Mouse (Mus musculus) heart, embryonic 16.5 days (tissue): Measurements from ENCODE around the gene Mgat3. TPM values are rescaled to one million over a fixed set of nuclear protein-coding genes. Genes with fewer than 3 reads are reported as not detected.

Experiments
- ATAC-seq: fragments of 200-750 bp; cut with Nextera tagmentation; replicated peaks from 2 replicates; pipeline ENCODE4 v1.8.0; 2017; ENCODE audit warnings: moderate number of reproducible peaks; ENCODE audit not compliant: insufficient read depth, low FRiP score; ENCODE audit errors: extremely low read depth
- H3K27ac ChIP-seq: fragments of 300-500 bp; sonication (generic); 2 replicates; pipeline ENCODE4 v1.5.1; 2014; ENCODE audit warnings: mild to moderate bottlenecking, low read length, control low read depth, moderate library complexity
- H3K27me3 ChIP-seq: fragments of 300-500 bp; sonication (generic); 2 replicates; pipeline ENCODE4 v1.6.1; 2014; ENCODE audit warnings: low read length, mixed read lengths; ENCODE audit not compliant: control insufficient read depth, insufficient read depth
- H3K36me3 ChIP-seq: fragments of 300-500 bp; sonication (generic); 2 replicates; pipeline ENCODE4 v1.6.1; 2014; ENCODE audit not compliant: control insufficient read depth, insufficient read depth
- H3K4me1 ChIP-seq: fragments of 300-500 bp; sonication (generic); 2 replicates; pipeline ENCODE4 v1.6.1; 2014; ENCODE audit warnings: low read length, mixed read lengths; ENCODE audit not compliant: control insufficient read depth, insufficient read depth
- H3K4me2 ChIP-seq: fragments of 300-500 bp; sonication (generic); 2 replicates; pipeline ENCODE4 v1.6.1; 2014; ENCODE audit warnings: low read depth, mild to moderate bottlenecking, control low read depth, low read length
- H3K4me3 ChIP-seq: fragments of 300-500 bp; sonication (generic); 2 replicates; pipeline ENCODE4 v1.5.1; 2014; ENCODE audit warnings: mild to moderate bottlenecking, control low read depth, low read length
- H3K9ac ChIP-seq: fragments of 300-500 bp; sonication (generic); 2 replicates; pipeline ENCODE4 v1.6.1; 2014; ENCODE audit warnings: low read length, control low read depth
- H3K9me3 ChIP-seq: fragments of 300-500 bp; sonication (generic); replicated peaks from 2 replicates; pipeline ENCODE4 v1.6.1; 2016; ENCODE audit warnings: low read length; ENCODE audit not compliant: control insufficient read depth
- WGBS: fragments of 180-500 bp; shearing (Covaris S2); extraction: QIAGEN DNeasy Blood & Tissue Kit; methylation state at CpG from one replicate; pipeline ENCODE4 v1.1.7; 2014; 5-methylcytosine and 5-hydroxymethylcytosine counted together
- polyA plus RNA-seq: library from polyadenylated mRNA; unstranded; fragments of >200 nt; fragmentation: Nextera tagmentation; extraction: Ambion mirVana; gene quantifications from 2 replicates; pipeline ENCODE4 v1.2.1, GENCODE M21; 2015

Mgat3 gene
- polyA plus RNA-seq, 1 experiment from 2014 or later, result 1.3 TPM

DNA sequence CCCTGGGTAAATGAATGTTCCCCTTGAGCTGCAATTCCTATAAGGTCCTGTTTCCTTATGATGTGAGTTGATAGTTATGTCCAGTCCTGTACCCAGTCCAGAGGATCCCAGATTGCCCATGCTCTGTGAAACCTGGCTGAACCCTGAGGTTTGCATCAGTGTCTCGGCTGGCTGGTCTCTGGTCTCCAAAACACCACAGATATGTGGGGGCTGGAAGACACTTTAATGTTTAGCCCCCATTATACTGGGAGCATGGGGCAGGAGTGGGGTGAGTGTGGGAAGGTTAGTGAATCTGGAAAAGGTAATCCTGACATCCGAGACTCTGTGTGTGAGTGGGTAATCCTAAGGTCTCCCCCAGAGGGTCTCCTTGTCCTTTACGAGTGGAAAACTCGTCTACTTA, 59.5 kb downstream of the Mgat3 start:
- Histone ChIP-seq H3K4me2 (no peak overlapping the region; the same call in 1 of the 2 replicates), H3K4me3 (no peak overlapping the region), H3K4me1 (peaks cover 15% of the 10 kb centered on the region), H3K27ac (peak overlapping the region; percentile 75), H3K27me3 (no peaks in the 10 kb centered on the region), H3K36me3 (peaks cover 19% of the 10 kb centered on the region), H3K9ac (peak overlapping the region; percentile 59; the same call in 1 of the 2 replicates), H3K9me3 (no peaks in the 10 kb centered on the region)
- 63% methylated on average over 4 of the region's 4 CpGs for WGBS
- no peak for ATAC-seq

DNA sequence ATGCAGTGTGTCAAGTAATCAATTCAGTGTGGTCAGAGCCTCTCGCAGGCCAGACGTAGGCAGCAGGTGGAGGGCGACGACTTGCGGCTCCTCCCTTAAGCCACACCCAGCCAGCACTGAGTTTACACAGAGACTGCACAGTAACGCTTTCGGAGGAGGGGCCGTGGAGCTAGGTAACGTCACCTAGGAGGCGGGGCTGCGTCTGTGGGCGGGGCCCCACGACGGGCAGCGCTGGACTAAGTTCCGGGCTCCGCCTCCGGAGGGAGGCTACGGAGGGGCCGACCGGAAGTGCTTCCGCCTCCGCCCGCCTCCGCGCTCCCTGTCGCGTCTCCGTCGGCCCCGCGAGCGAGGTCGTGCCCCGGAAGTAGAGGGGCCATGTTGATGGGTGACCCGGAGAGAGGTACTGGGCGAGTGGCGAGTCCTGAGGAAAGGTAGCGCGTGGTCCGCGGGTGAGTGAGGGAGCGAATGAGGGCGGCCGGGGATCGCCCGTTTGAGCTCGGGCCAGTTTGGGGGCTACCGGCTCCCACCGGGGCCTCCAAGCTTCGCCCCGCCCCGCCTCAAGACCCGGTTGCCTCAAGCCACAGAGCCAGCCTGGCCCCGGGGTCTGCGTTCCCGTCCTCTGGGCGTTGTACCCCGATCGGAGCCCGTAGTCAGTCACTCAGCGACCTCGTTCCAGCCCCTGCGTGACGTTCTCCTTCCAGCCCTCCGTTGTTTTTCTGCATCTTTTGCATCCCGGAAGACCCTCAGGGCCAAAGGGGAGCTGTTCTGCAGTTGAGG, 60.4 kb downstream of the Mgat3 start, which contains the start of gene Mief1:
TSS of gene Mief1 (plus strand) at position 286 of the 777 bp plus-strand sequence.
- Histone ChIP-seq H3K9me3 (no peaks in the 10 kb centered on the region), H3K27me3 (no peaks in the 10 kb centered on the region), H3K36me3 (peaks cover 27% of the 10 kb centered on the region), H3K4me2 (peak within 1 kb of the TSS; percentile 71), H3K4me1 (peaks cover 15% of the 10 kb centered on the region), H3K27ac (peak within 1 kb of the TSS; percentile 75), H3K4me3 (peak within 1 kb of the TSS; percentile 81), H3K9ac (peak within 1 kb of the TSS; percentile 75)
- under 1% methylated on average over 67 of the region's 67 CpGs for WGBS
- peak; percentile 97 for ATAC-seq

DNA sequence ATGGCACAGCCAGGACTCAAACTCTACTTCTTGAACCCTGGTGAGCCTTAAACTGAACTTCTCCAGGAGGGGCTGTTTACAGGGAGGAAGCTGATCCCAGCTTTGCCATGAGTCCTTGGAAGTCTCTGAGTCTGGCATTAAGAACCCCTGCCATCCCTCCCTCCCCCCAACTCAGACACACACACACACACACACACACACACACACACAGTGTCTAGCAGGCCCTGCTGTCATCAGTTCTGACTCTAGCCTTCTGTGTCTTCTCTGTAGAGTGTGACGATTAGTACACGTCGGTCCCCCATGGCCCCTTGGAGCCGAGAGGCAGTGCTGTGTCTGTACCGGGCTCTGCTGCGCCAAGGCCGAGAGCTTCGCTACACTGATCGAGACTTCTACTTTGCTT, 62.0 kb downstream of the Mgat3 start, which contains the start of gene AC140267.1:
TSS of gene AC140267.1 (plus strand) at position 301 of the 400 bp plus-strand sequence.
- Histone ChIP-seq H3K27ac (no peak within 1 kb of the TSS), H3K27me3 (no peaks in the 10 kb centered on the region), H3K36me3 (peaks cover 35% of the 10 kb centered on the region), H3K4me3 (peak within 1 kb of the TSS; percentile 81), H3K4me2 (peak within 1 kb of the TSS; percentile 71), H3K9ac (peak within 1 kb of the TSS; percentile 75), H3K9me3 (no peaks in the 10 kb centered on the region), H3K4me1 (peaks cover 15% of the 10 kb centered on the region)
- ATAC-seq, result no peak
- WGBS, result 69% methylated on average over 9 of the region's 9 CpGs

DNA sequence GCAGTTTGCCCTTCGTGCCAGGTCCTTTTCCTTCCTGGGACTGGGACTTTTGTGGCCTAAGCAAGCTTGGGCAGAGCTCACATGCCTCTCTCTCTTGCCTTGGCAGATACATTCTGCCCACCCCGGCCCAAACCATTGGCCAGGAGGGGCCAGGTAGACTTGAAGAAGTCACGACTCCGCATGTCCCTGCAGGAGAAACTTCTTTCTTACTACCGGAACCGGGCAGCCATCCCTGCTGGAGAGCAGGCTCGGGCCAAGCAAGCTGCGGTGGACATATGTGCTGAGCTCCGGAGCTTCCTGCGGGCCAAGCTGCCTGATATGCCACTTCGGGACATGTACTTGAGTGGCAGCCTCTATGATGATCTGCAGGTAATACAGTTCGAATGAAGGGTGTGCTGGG, 74.6 kb downstream of the Mgat3 start:
- Histone ChIP-seq H3K4me2 (no peak overlapping the region), H3K27ac (no peak overlapping the region), H3K4me3 (no peak overlapping the region), H3K36me3 (peaks cover 56% of the 10 kb centered on the region), H3K9me3 (no peaks in the 10 kb centered on the region), H3K9ac (no peak overlapping the region), H3K4me1 (peaks cover 28% of the 10 kb centered on the region), H3K27me3 (no peaks in the 10 kb centered on the region)
- ATAC-seq, result no peak
- 92% methylated on average over 12 of the region's 12 CpGs for WGBS

DNA sequence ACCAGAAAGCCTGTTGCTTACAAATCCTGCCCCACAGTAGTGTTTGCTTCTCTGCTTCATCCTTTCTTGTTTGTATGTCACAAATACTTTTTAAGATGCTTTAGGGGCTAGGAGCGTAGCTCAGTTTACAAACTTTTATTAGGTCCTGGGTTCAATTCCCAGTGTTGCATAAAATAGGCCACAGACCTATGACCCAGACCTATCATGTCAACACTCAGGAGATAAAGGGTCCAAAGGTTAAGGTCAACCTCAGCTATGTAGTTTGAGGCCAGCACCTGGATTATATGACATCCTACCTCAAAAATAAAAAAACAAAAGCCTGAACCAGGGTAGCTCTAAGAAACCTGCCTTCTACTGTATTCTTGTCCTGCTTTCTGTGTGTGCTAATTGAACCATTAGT, 75.1 kb downstream of the Mgat3 start:
- Histone ChIP-seq H3K27ac (no peak overlapping the region), H3K27me3 (no peaks in the 10 kb centered on the region), H3K9ac (no peak overlapping the region), H3K9me3 (no peaks in the 10 kb centered on the region), H3K36me3 (peaks cover 53% of the 10 kb centered on the region), H3K4me1 (peaks cover 29% of the 10 kb centered on the region), H3K4me2 (no peak overlapping the region), H3K4me3 (no peak overlapping the region)
- ATAC-seq, result no peak
- WGBS, result 100% methylated on average over 1 of the region's 1 CpGs

DNA sequence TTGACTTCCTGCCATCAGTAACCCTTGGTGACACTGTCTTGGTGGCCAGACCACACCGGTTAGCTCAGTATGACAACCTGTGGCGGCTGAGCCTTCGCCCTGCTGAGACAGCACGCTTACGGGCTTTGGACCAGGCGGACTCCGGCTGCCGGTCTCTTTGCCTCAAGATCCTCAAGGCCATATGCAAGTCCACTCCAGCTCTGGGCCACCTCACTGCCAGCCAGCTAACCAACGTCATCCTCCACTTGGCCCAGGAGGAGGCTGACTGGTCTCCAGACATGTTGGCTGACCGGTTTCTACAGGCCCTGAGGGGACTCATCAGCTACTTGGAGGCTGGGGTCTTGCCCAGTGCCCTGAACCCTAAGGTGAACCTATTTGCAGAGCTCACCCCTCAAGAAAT, 76.2 kb downstream of the Mgat3 start:
- Histone ChIP-seq H3K4me1 (peaks cover 37% of the 10 kb centered on the region), H3K27me3 (no peaks in the 10 kb centered on the region), H3K9ac (peak overlapping the region; percentile 22; the same call in 1 of the 2 replicates), H3K4me3 (no peak overlapping the region), H3K9me3 (no peaks in the 10 kb centered on the region), H3K36me3 (peaks cover 51% of the 10 kb centered on the region), H3K27ac (peak overlapping the region; percentile 69), H3K4me2 (no peak overlapping the region)
- WGBS, result 89% methylated on average over 10 of the region's 10 CpGs
- no peak for ATAC-seq

DNA sequence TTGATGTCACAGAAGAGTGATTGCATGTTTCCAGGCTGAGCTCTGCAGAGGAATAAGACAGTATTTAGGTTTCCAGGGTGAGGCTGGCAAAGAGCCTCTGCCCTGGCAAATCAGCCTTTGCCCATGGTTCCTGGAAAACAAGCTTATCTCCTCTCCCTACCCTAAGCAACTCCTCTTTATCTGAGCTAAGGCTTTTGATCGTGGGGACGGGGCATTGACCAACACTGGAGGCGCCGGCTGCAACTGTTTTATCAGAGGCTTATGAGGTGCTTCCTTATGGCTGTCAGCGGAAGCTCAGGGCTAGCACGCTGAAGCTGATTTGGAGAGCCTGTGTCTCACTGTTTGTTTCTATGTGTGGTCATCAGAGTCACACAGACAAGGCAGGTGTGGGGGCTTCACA, 77.1 kb downstream of the Mgat3 start:
- Histone ChIP-seq H3K36me3 (peaks cover 48% of the 10 kb centered on the region), H3K27ac (peak overlapping the region; percentile 69), H3K4me1 (peaks cover 37% of the 10 kb centered on the region), H3K4me3 (no peak overlapping the region), H3K4me2 (no peak overlapping the region), H3K9ac (peak overlapping the region; percentile 38; the same call in 1 of the 2 replicates), H3K27me3 (no peaks in the 10 kb centered on the region), H3K9me3 (no peaks in the 10 kb centered on the region)
- WGBS, result 35% methylated on average over 6 of the region's 6 CpGs
- no peak for ATAC-seq

DNA sequence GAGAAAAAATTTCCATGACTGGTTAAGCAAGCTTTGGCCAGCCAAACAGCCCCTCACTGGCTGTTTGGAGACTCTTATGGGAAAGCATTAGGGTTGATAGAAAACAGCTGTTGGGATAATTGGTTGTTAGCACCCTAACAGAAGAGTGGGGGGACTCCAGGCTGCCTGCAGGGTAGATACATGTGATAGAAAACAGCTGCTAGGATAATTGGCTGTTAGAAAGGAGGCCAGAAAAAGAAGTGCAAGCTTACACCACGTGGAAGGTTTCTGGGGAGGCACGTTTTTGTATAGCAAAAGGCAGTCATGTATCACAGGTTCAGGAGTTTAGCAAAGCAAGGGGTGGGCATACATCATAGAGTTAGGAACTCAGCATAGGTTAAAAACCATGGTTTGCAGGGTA, 80.0 kb downstream of the Mgat3 start:
- H3K9ac ChIP-seq, result no peak overlapping the region
- peak overlapping the region; percentile 99 for H3K27ac ChIP-seq
- no peak overlapping the region for H3K4me3 ChIP-seq
- no peak overlapping the region; the same call in 1 of the 2 replicates for H3K4me2 ChIP-seq
- no peaks in the 10 kb centered on the region for H3K9me3 ChIP-seq
- no peak for ATAC-seq
- peaks cover 42% of the 10 kb centered on the region for H3K36me3 ChIP-seq
- H3K27me3 ChIP-seq, result no peaks in the 10 kb centered on the region
- 40% methylated on average over 2 of the region's 2 CpGs for WGBS
- peaks cover 53% of the 10 kb centered on the region for H3K4me1 ChIP-seq

DNA sequence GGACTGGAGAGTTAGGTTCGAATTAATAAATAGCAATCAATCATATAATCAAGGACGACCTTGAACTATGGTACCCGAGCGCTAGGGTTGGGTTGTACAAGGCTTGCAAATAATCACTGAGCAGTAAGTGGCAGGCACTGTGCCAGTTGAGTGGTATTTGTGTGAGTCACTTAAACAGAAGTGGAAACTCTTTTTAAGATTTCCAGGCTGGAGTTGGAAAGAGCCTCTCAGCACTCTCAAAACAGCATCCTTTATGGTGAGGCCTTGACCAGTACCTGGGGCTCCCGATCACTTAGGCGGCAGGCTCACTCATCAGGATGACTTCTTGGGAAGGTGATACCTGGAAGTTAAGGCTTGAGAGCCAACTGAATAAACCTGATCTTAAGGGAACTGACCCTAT, 80.7 kb downstream of the Mgat3 start:
- H3K36me3 ChIP-seq, result peaks cover 36% of the 10 kb centered on the region
- H3K27me3 ChIP-seq, result no peaks in the 10 kb centered on the region
- peaks cover 53% of the 10 kb centered on the region for H3K4me1 ChIP-seq
- WGBS, result 32% methylated on average over 6 of the region's 6 CpGs
- peak overlapping the region; percentile 99 for H3K27ac ChIP-seq
- peak overlapping the region; percentile 73 for H3K9ac ChIP-seq
- ATAC-seq, result no peak
- peak overlapping the region; percentile 63 for H3K4me2 ChIP-seq
- no peaks in the 10 kb centered on the region for H3K9me3 ChIP-seq
- peak overlapping the region; percentile 97 for H3K4me3 ChIP-seq
